Mouse (Mus musculus) cortical plate, adult 2 months (tissue): ENCODE data around the gene Slc7a4.

Source experiments
- CTCF ChIP-seq: fragments of 200-500 bp; IDR thresholded peaks from 2 replicates; pipeline ENCODE4 v1.5.1; 2011; ENCODE audit warnings: mild to moderate bottlenecking, control low read depth, low read length; ENCODE audit not compliant: insufficient read depth; ENCODE audit errors: extremely low read depth
- POLR2A ChIP-seq: fragments of 200-500 bp; IDR thresholded peaks from 2 replicates; pipeline ENCODE4 v1.6.1; 2011; ENCODE audit warnings: mild to moderate bottlenecking, low read length, control low read depth; ENCODE audit not compliant: insufficient read depth; ENCODE audit errors: extremely low read depth

- TF ChIP-seq CTCF = no peak
- TF ChIP-seq POLR2A = peak; percentile 72
Observed at GRCm38 (mm10) chr16:17575870-17576824, 6.9 kb downstream of the Slc7a4 start.
